Mouse (Mus musculus) heart, postnatal 0 days (tissue): ENCODE results near the gene Ubl7.

ENCODE experiments used
- CTCF ChIP-seq: IDR thresholded peaks from 2 replicates; pipeline ENCODE4 v1.5.1; 2016; ENCODE audit warnings: antibody characterized with exemption, control low read depth, low read depth
- EP300 ChIP-seq: IDR thresholded peaks from 2 replicates; pipeline ENCODE4 v1.6.1; 2016; ENCODE audit warnings: antibody characterized with exemption, low read depth

DNA sequence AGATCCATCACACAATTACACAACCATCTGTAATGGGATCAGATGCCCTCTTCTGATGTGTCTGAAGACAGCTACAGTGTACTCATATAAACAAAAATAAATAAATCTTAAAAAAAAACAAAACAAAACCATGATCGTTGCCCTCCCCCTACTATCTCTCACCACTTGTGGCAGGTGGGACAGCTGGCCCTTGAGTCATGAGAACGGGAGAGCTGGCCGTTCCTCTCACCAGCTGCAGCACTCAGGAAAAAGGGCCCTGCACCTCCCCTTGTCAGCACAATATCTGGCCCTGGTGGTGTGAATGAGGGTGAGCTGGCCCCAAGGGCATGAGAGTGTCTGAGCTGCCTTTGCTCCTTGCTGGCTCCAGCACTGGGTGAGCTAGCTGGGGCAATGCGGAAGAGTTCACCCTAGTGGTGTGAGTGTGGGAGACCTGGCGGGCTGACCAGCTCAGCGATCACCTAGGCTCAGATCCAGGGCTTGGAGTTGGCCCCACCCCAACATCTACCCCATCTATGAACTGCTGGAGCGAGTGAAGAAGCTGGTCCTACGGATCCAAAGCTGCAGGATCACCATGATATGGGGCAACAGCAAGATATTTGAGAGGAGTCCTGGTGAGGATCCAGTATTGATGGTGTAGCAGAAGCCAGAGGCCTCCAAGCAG, 7.1 kb upstream of the Ubl7 start:
- TF ChIP-seq EP300 (no peak), CTCF (no peak)
